Mouse (Mus musculus): Measurements from ENCODE around the gene Tcp10a. TPM values are rescaled to one million over a fixed set of nuclear protein-coding genes. Genes with fewer than 3 reads are reported as not detected.
"Not testable (repeated sequence)": the region's sequence is repeated elsewhere in the genome, so short reads cannot be mapped to it uniquely, and the experiment has no call there.

The Tcp10a gene
- polyA plus RNA-seq, 1 experiment from 2014 or later: not detected

GRCm38 (mm10) chr17:7315693-7316382, 8.6 kb upstream of the Tcp10a start:
- H3K4me2 ChIP-seq (ENCODE audit: low read depth, low read length); H3K4me3 ChIP-seq (ENCODE audit: low read length); H3K36me3 ChIP-seq (ENCODE audit: control insufficient read depth, insufficient read depth, low read length); ATAC-seq; H3K9me3 ChIP-seq (ENCODE audit: control insufficient read depth, low read length); H3K27ac ChIP-seq (ENCODE audit: low read length); H3K9ac ChIP-seq (ENCODE audit: low read depth, low read length); H3K4me1 ChIP-seq (ENCODE audit: control insufficient read depth, insufficient read depth, low read length); H3K27me3 ChIP-seq (replicated peaks; ENCODE audit: control insufficient read depth, insufficient read depth, low read length): not testable (repeated sequence)
- 79% methylated on average over 5 of the region's 8 CpGs for WGBS

GRCm38 (mm10) chr17:7319789-7320188, 4.7 kb upstream of the Tcp10a start:
- not testable (repeated sequence) for H3K27me3 ChIP-seq (replicated peaks; ENCODE audit: control insufficient read depth, insufficient read depth, low read length); H3K4me1 ChIP-seq (ENCODE audit: control insufficient read depth, insufficient read depth, low read length); ATAC-seq; H3K9me3 ChIP-seq (ENCODE audit: control insufficient read depth, low read length); H3K9ac ChIP-seq (ENCODE audit: low read depth, low read length); H3K4me2 ChIP-seq (ENCODE audit: low read depth, low read length); H3K36me3 ChIP-seq (ENCODE audit: control insufficient read depth, insufficient read depth, low read length); H3K4me3 ChIP-seq (ENCODE audit: low read length); H3K27ac ChIP-seq (ENCODE audit: low read length)
- WGBS: 71% methylated on average over 6 of the region's 6 CpGs

GRCm38 (mm10) chr17:7326415-7326814, 2.0 kb downstream of the Tcp10a start:
- ATAC-seq; H3K36me3 ChIP-seq (ENCODE audit: control insufficient read depth, insufficient read depth, low read length); H3K9me3 ChIP-seq (ENCODE audit: control insufficient read depth, low read length); H3K27ac ChIP-seq (ENCODE audit: low read length); H3K4me1 ChIP-seq (ENCODE audit: control insufficient read depth, insufficient read depth, low read length); H3K27me3 ChIP-seq (replicated peaks; ENCODE audit: control insufficient read depth, insufficient read depth, low read length); H3K9ac ChIP-seq (ENCODE audit: low read depth, low read length); H3K4me3 ChIP-seq (ENCODE audit: low read length); H3K4me2 ChIP-seq (ENCODE audit: low read depth, low read length): not testable (repeated sequence)
- 63% methylated on average over 5 of the region's 8 CpGs for WGBS

GRCm38 (mm10) chr17:7332745-7333144, 8.3 kb downstream of the Tcp10a start:
- WGBS: 70% methylated on average over 2 of the region's 5 CpGs
- H3K27me3 ChIP-seq (replicated peaks; ENCODE audit: control insufficient read depth, insufficient read depth, low read length); H3K27ac ChIP-seq (ENCODE audit: low read length); H3K4me1 ChIP-seq (ENCODE audit: control insufficient read depth, insufficient read depth, low read length); H3K4me2 ChIP-seq (ENCODE audit: low read depth, low read length); ATAC-seq; H3K4me3 ChIP-seq (ENCODE audit: low read length); H3K36me3 ChIP-seq (ENCODE audit: control insufficient read depth, insufficient read depth, low read length); H3K9me3 ChIP-seq (ENCODE audit: control insufficient read depth, low read length); H3K9ac ChIP-seq (ENCODE audit: low read depth, low read length): not testable (repeated sequence)

- H3K4me2 ChIP-seq (ENCODE audit: low read depth, low read length); H3K4me1 ChIP-seq (ENCODE audit: control insufficient read depth, insufficient read depth, low read length); H3K27me3 ChIP-seq (replicated peaks; ENCODE audit: control insufficient read depth, insufficient read depth, low read length); H3K9ac ChIP-seq (ENCODE audit: low read depth, low read length); ATAC-seq; H3K36me3 ChIP-seq (ENCODE audit: control insufficient read depth, insufficient read depth, low read length); H3K9me3 ChIP-seq (ENCODE audit: control insufficient read depth, low read length); H3K27ac ChIP-seq (ENCODE audit: low read length); H3K4me3 ChIP-seq (ENCODE audit: low read length): not testable (repeated sequence)
- 63% methylated on average over 7 of the region's 9 CpGs for WGBS
Measured at GRCm38 (mm10) chr17:7337381-7337780, 12.9 kb downstream of the Tcp10a start.

- not testable (repeated sequence) for H3K9ac ChIP-seq (ENCODE audit: low read depth, low read length); H3K4me2 ChIP-seq (ENCODE audit: low read depth, low read length); H3K9me3 ChIP-seq (ENCODE audit: control insufficient read depth, low read length); H3K36me3 ChIP-seq (ENCODE audit: control insufficient read depth, insufficient read depth, low read length); H3K4me1 ChIP-seq (ENCODE audit: control insufficient read depth, insufficient read depth, low read length); H3K27me3 ChIP-seq (replicated peaks; ENCODE audit: control insufficient read depth, insufficient read depth, low read length); ATAC-seq; H3K27ac ChIP-seq (ENCODE audit: low read length); H3K4me3 ChIP-seq (ENCODE audit: low read length)
- 85% methylated on average over 1 of the region's 3 CpGs for WGBS
Measured at GRCm38 (mm10) chr17:7348765-7349164, 24.3 kb downstream of the Tcp10a start.

- not testable (repeated sequence) for H3K9me3 ChIP-seq (ENCODE audit: control insufficient read depth, low read length); ATAC-seq; H3K27ac ChIP-seq (ENCODE audit: low read length); H3K4me2 ChIP-seq (ENCODE audit: low read depth, low read length); H3K4me1 ChIP-seq (ENCODE audit: control insufficient read depth, insufficient read depth, low read length); H3K27me3 ChIP-seq (replicated peaks; ENCODE audit: control insufficient read depth, insufficient read depth, low read length); H3K36me3 ChIP-seq (ENCODE audit: control insufficient read depth, insufficient read depth, low read length); H3K4me3 ChIP-seq (ENCODE audit: low read length); H3K9ac ChIP-seq (ENCODE audit: low read depth, low read length)
- WGBS: 91% methylated on average over 1 of the region's 1 CpGs
Measured at GRCm38 (mm10) chr17:7352596-7352995, 28.1 kb downstream of the Tcp10a start, which contains the start of gene Ttll2. Gene Ttll2 (minus strand): TSS chr17:7352696.

- not testable (repeated sequence) for H3K4me3 ChIP-seq (ENCODE audit: low read length); H3K36me3 ChIP-seq (ENCODE audit: control insufficient read depth, insufficient read depth, low read length); H3K4me1 ChIP-seq (ENCODE audit: control insufficient read depth, insufficient read depth, low read length); H3K27me3 ChIP-seq (replicated peaks; ENCODE audit: control insufficient read depth, insufficient read depth, low read length); H3K4me2 ChIP-seq (ENCODE audit: low read depth, low read length); H3K9me3 ChIP-seq (ENCODE audit: control insufficient read depth, low read length); H3K27ac ChIP-seq (ENCODE audit: low read length); ATAC-seq; H3K9ac ChIP-seq (ENCODE audit: low read depth, low read length)
- WGBS: 77% methylated on average over 4 of the region's 4 CpGs
Measured at GRCm38 (mm10) chr17:7359806-7360205, 35.4 kb downstream of the Tcp10a start.

GRCm38 (mm10) chr17:7360749-7361465, 36.5 kb downstream of the Tcp10a start:
- not testable (repeated sequence) for H3K27ac ChIP-seq (ENCODE audit: low read length); H3K27me3 ChIP-seq (replicated peaks; ENCODE audit: control insufficient read depth, insufficient read depth, low read length); ATAC-seq; H3K36me3 ChIP-seq (ENCODE audit: control insufficient read depth, insufficient read depth, low read length); H3K9ac ChIP-seq (ENCODE audit: low read depth, low read length); H3K4me2 ChIP-seq (ENCODE audit: low read depth, low read length); H3K4me3 ChIP-seq (ENCODE audit: low read length); H3K9me3 ChIP-seq (ENCODE audit: control insufficient read depth, low read length); H3K4me1 ChIP-seq (ENCODE audit: control insufficient read depth, insufficient read depth, low read length)
- WGBS: 83% methylated on average over 9 of the region's 9 CpGs
